Mouse (Mus musculus): ENCODE results near the gene Phlda1. TPM values are rescaled to one million over a fixed set of nuclear protein-coding genes. Genes with fewer than 3 reads are reported as not detected.
A peak's percentile ranks its signal among the peaks of the same experiment; 100 is the strongest.

Gene Phlda1
- polyA plus RNA-seq, 1 experiment: 23.2 TPM

- TF ChIP-seq POLR2A (IDR thresholded peaks at IDR 0.05; ENCODE audit: extremely low read depth, insufficient read depth, low read length) (no peak), CTCF (IDR thresholded peaks at IDR 0.05; ENCODE audit: extremely low read depth, insufficient read depth, low read length) (no peak)
- Histone ChIP-seq H3K27ac (ENCODE audit: insufficient read depth, low read length) (no peak overlapping the region), H3K4me1 (ENCODE audit: control insufficient read depth, insufficient read depth, low read length) (no peaks in the 10 kb centered on the region), H3K4me3 (ENCODE audit: insufficient read depth, low read length) (no peak overlapping the region)
Observed at GRCm38 (mm10) chr10:111521636-111522035, 15.6 kb downstream of the Phlda1 start.

- Histone ChIP-seq H3K4me3 (ENCODE audit: insufficient read depth, low read length) (no peak overlapping the region), H3K4me1 (ENCODE audit: control insufficient read depth, insufficient read depth, low read length) (peaks cover 2% of the 10 kb centered on the region; the same call in 1 of the 2 replicates), H3K27ac (ENCODE audit: insufficient read depth, low read length) (no peak overlapping the region)
- no peak for TF ChIP-seq CTCF (IDR thresholded peaks at IDR 0.05; ENCODE audit: extremely low read depth, insufficient read depth, low read length)
- no peak for TF ChIP-seq POLR2A (IDR thresholded peaks at IDR 0.05; ENCODE audit: extremely low read depth, insufficient read depth, low read length)
Observed at GRCm38 (mm10) chr10:111522230-111522629, 16.1 kb downstream of the Phlda1 start.

- H3K4me1 ChIP-seq (ENCODE audit: control insufficient read depth, insufficient read depth, low read length): peaks cover 2% of the 10 kb centered on the region; the same call in 1 of the 2 replicates
- no peak overlapping the region for H3K4me3 ChIP-seq (ENCODE audit: insufficient read depth, low read length)
- no peak overlapping the region for H3K27ac ChIP-seq (ENCODE audit: insufficient read depth, low read length)
- TF ChIP-seq CTCF (IDR thresholded peaks at IDR 0.05; ENCODE audit: extremely low read depth, insufficient read depth, low read length) (no peak), POLR2A (IDR thresholded peaks at IDR 0.05; ENCODE audit: extremely low read depth, insufficient read depth, low read length) (no peak)
Observed at GRCm38 (mm10) chr10:111523894-111524293, 17.8 kb downstream of the Phlda1 start.

- H3K4me1 ChIP-seq (ENCODE audit: control insufficient read depth, insufficient read depth, low read length): peaks cover 2% of the 10 kb centered on the region; the same call in 1 of the 2 replicates
- H3K4me3 ChIP-seq (ENCODE audit: insufficient read depth, low read length): no peak overlapping the region
- no peak overlapping the region for H3K27ac ChIP-seq (ENCODE audit: insufficient read depth, low read length)
- TF ChIP-seq POLR2A (IDR thresholded peaks at IDR 0.05; ENCODE audit: extremely low read depth, insufficient read depth, low read length): no peak
- no peak for TF ChIP-seq CTCF (IDR thresholded peaks at IDR 0.05; ENCODE audit: extremely low read depth, insufficient read depth, low read length)
Observed at GRCm38 (mm10) chr10:111527057-111527456, 21.0 kb downstream of the Phlda1 start.

- Histone ChIP-seq H3K27ac (ENCODE audit: insufficient read depth, low read length) (no peak overlapping the region), H3K4me1 (ENCODE audit: control insufficient read depth, insufficient read depth, low read length) (peaks cover 2% of the 10 kb centered on the region; the same call in 1 of the 2 replicates), H3K4me3 (ENCODE audit: insufficient read depth, low read length) (no peak overlapping the region)
- no peak for TF ChIP-seq CTCF (IDR thresholded peaks at IDR 0.05; ENCODE audit: extremely low read depth, insufficient read depth, low read length)
- TF ChIP-seq POLR2A (IDR thresholded peaks at IDR 0.05; ENCODE audit: extremely low read depth, insufficient read depth, low read length): no peak
Observed at GRCm38 (mm10) chr10:111527613-111528012, 21.5 kb downstream of the Phlda1 start.

- peaks cover 2% of the 10 kb centered on the region; the same call in 1 of the 2 replicates for H3K4me1 ChIP-seq (ENCODE audit: control insufficient read depth, insufficient read depth, low read length)
- H3K4me3 ChIP-seq (ENCODE audit: insufficient read depth, low read length): no peak overlapping the region
- no peak for TF ChIP-seq CTCF (IDR thresholded peaks at IDR 0.05; ENCODE audit: extremely low read depth, insufficient read depth, low read length)
- TF ChIP-seq POLR2A (IDR thresholded peaks at IDR 0.05; ENCODE audit: extremely low read depth, insufficient read depth, low read length): no peak
Observed at GRCm38 (mm10) chr10:111528283-111528682, 22.2 kb downstream of the Phlda1 start.

GRCm38 (mm10) chr10:111530398-111530797 is 24.3 kb downstream of the Phlda1 start:
- Histone ChIP-seq H3K27ac (ENCODE audit: insufficient read depth, low read length) (no peak overlapping the region), H3K4me1 (ENCODE audit: control insufficient read depth, insufficient read depth, low read length) (peaks cover 2% of the 10 kb centered on the region; the same call in 1 of the 2 replicates), H3K4me3 (ENCODE audit: insufficient read depth, low read length) (no peak overlapping the region)
- TF ChIP-seq POLR2A (IDR thresholded peaks at IDR 0.05; ENCODE audit: extremely low read depth, insufficient read depth, low read length) (no peak), CTCF (IDR thresholded peaks at IDR 0.05; ENCODE audit: extremely low read depth, insufficient read depth, low read length) (no peak)

More at GRCm38 (mm10) chr10:111528283-111528682, 22.2 kb downstream of the Phlda1 start:
- H3K27ac ChIP-seq (ENCODE audit: insufficient read depth, low read length): no peak overlapping the region

GRCm38 (mm10) chr10:111534691-111535090 is 28.6 kb downstream of the Phlda1 start:
- no peak for TF ChIP-seq POLR2A (IDR thresholded peaks at IDR 0.05; ENCODE audit: extremely low read depth, insufficient read depth, low read length)
- no peak for TF ChIP-seq CTCF (IDR thresholded peaks at IDR 0.05; ENCODE audit: extremely low read depth, insufficient read depth, low read length)
- Histone ChIP-seq H3K27ac (ENCODE audit: insufficient read depth, low read length) (no peak overlapping the region), H3K4me1 (ENCODE audit: control insufficient read depth, insufficient read depth, low read length) (peaks cover 2% of the 10 kb centered on the region), H3K4me3 (ENCODE audit: insufficient read depth, low read length) (no peak overlapping the region)

- TF ChIP-seq POLR2A (IDR thresholded peaks at IDR 0.05; ENCODE audit: extremely low read depth, insufficient read depth, low read length): no peak
- no peak for TF ChIP-seq CTCF (IDR thresholded peaks at IDR 0.05; ENCODE audit: extremely low read depth, insufficient read depth, low read length)
- H3K4me1 ChIP-seq (ENCODE audit: control insufficient read depth, insufficient read depth, low read length): peaks cover 2% of the 10 kb centered on the region
- no peak overlapping the region for H3K27ac ChIP-seq (ENCODE audit: insufficient read depth, low read length)
- no peak overlapping the region for H3K4me3 ChIP-seq (ENCODE audit: insufficient read depth, low read length)
Observed at GRCm38 (mm10) chr10:111537410-111537809, 31.3 kb downstream of the Phlda1 start.

GRCm38 (mm10) chr10:111539724-111540324 is 33.7 kb downstream of the Phlda1 start:
- Histone ChIP-seq H3K27ac (ENCODE audit: insufficient read depth, low read length) (peak overlapping the region; percentile 41; the same call in 1 of the 2 replicates), H3K4me3 (ENCODE audit: insufficient read depth, low read length) (no peak overlapping the region)

More at GRCm38 (mm10) chr10:111539724-111540324, 33.7 kb downstream of the Phlda1 start:
- peaks cover 2% of the 10 kb centered on the region for H3K4me1 ChIP-seq (ENCODE audit: control insufficient read depth, insufficient read depth, low read length)
- TF ChIP-seq POLR2A (IDR thresholded peaks at IDR 0.05; ENCODE audit: extremely low read depth, insufficient read depth, low read length) (no peak), CTCF (IDR thresholded peaks at IDR 0.05; ENCODE audit: extremely low read depth, insufficient read depth, low read length) (no peak)
